In the genomic region with DNA sequence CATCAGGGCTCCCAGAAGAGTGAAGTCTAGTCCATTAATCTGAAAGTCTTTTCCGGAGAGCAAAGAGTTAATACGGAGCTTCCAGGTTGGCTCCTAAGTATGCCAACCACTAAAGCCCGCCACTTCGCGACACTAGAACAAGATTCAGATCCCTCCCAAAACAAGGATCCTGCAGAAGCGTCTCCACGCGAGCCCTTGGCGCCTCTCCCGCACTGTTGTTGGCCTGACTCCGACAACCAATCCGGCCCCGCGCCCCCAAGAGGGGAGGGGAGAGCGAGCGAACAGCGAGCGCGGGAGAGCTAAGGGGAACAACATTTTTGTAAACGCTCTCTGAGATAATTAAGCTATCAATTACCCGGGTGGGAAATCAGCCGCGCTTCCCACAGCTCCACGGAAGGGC, we compare ENCODE assay signal across 8 mouse cellular contexts. TPM values are rescaled to one million over a fixed set of nuclear protein-coding genes. Genes with fewer than 3 reads are reported as not detected.
A peak's percentile ranks its signal among the peaks of the same experiment; 100 is the strongest.
DNase-seq lines count a peak whose midpoint lies in the region; ATAC-seq and TF ChIP-seq lines count a peak whose summit lies in the region.

No protein-coding gene starts in this region.

- H3K4me3 ChIP-seq in lung, embryonic 14.5 days (ENCODE audit: low read depth, low read length) = peak overlapping the region; percentile 64
- H3K4me3 ChIP-seq in midbrain, embryonic 14.5 days (replicated peaks; ENCODE audit: low read depth, low read length) = peak overlapping the region; percentile 79

- DNase-seq in lung, embryonic 14.5 days = peak; percentile 78
- no peak for DNase-seq in lung, adult 18-20 months
- DNase-seq in embryo, embryonic 9.5 days (ENCODE audit: extremely low spot score) = peak; percentile 47
- peak; percentile 15 to 22 for DNase-seq in heart, postnatal 36 days
- DNase-seq in left cerebral cortex, postnatal 36 days (ENCODE audit: low spot score in 2 of 2) = peak; percentile 38 to 55
- peak; percentile 80 for DNase-seq in midbrain, embryonic 14.5 days
- no peak for DNase-seq in B cell, adult 2 months
- DNase-seq in yolk sac, embryonic 10.5 days (ENCODE audit: low spot score) = no peak

- H3K4me1 ChIP-seq in lung, embryonic 14.5 days (ENCODE audit: insufficient read depth) = no peaks in the 10 kb centered on the region
- peaks cover 13% of the 10 kb centered on the region; the same call in 1 of the 2 replicates for H3K4me1 ChIP-seq in midbrain, embryonic 14.5 days (ENCODE audit: control insufficient read depth, insufficient read depth, low read length)

- WGBS in lung, embryonic 14.5 days = under 1% methylated on average over 24 of the region's 24 CpGs
- under 1% methylated on average over 24 of the region's 24 CpGs for WGBS in midbrain, embryonic 14.5 days

- peak; percentile 23; the same call in 1 of the 2 replicates for ATAC-seq in lung, embryonic 14.5 days (ENCODE audit: insufficient read depth)
- 0 out of 2 replicates have a peak, but pooled peaks have one; percentile 14 for ATAC-seq in midbrain, embryonic 14.5 days (ENCODE audit: low FRiP score, low TSS enrichment)

- H3K36me3 ChIP-seq in lung, embryonic 14.5 days (ENCODE audit: insufficient read depth) = no peaks in the 10 kb centered on the region
- no peaks in the 10 kb centered on the region for H3K36me3 ChIP-seq in midbrain, embryonic 14.5 days (ENCODE audit: control insufficient read depth, insufficient read depth, low read length)

- TF ChIP-seq CTCF in lung, embryonic 14.5 days (IDR thresholded peaks at IDR 0.05; ENCODE audit: low read depth) = no peak

- H3K9me3 ChIP-seq in lung, embryonic 14.5 days (ENCODE audit: low read depth, low read length) = no peaks in the 10 kb centered on the region
- no peaks in the 10 kb centered on the region for H3K9me3 ChIP-seq in midbrain, embryonic 14.5 days (ENCODE audit: control insufficient read depth, low read length)

- no peak overlapping the region for H3K9ac ChIP-seq in lung, embryonic 14.5 days
- peak overlapping the region; percentile 92 for H3K9ac ChIP-seq in midbrain, embryonic 14.5 days (replicated peaks; ENCODE audit: low read length)

- no peak overlapping the region for H3K27ac ChIP-seq in lung, embryonic 14.5 days (ENCODE audit: low read depth)
- 0 out of 2 replicates have a peak overlapping the region, but pooled peaks have one; percentile 20 for H3K27ac ChIP-seq in midbrain, embryonic 14.5 days (replicated peaks; ENCODE audit: low read depth, low read length)

- intact Hi-C loops in heart, postnatal 36 days (cut with DNase I) = no loop called here
- intact Hi-C loops in left cerebral cortex, postnatal 36 days (cut with DNase I) = loop anchor here (5.0 to 10.0 kb wide), 3 partner anchors 180 to 750 kb away; no protein-coding TSS in a partner anchor

- peak overlapping the region; percentile 93 for H3K4me2 ChIP-seq in lung, embryonic 14.5 days
- peak overlapping the region; percentile 88 for H3K4me2 ChIP-seq in midbrain, embryonic 14.5 days (ENCODE audit: low read length)

- H3K27me3 ChIP-seq in lung, embryonic 14.5 days (ENCODE audit: insufficient read depth, low read length) = peaks cover 34% of the 10 kb centered on the region
- H3K27me3 ChIP-seq in midbrain, embryonic 14.5 days (ENCODE audit: control insufficient read depth, insufficient read depth, low read length) = no peaks in the 10 kb centered on the region; the same call in 1 of the 2 replicates

RNA-seq across cellular contexts. Expression of gene Astn2, which starts 1.8 kb away (rescaled TPM):
- 1.1 and 1.2 TPM in 2 replicates for polyA plus RNA-seq in lung, embryonic 14.5 days (2014; fragmentation: Nextera tagmentation; extraction: Ambion mirVana)
- under 1 TPM; 0.72 to 0.81 TPM for total RNA-seq in heart, postnatal 36 days (2021)
- 10 to 100 TPM; 39.3 to 44.0 TPM for total RNA-seq in left cerebral cortex, postnatal 36 days (2021)
- 4.4 and 4.8 TPM in 2 replicates for polyA plus RNA-seq in midbrain, embryonic 14.5 days (2014; fragmentation: Nextera tagmentation; extraction: Ambion mirVana)

Comparison
In these comparisons a context has a peak if more than half of its experiments do, and no peak if none do; other contexts are left out.
1. DNase-seq: peak in lung, embryonic 14.5 days (single experiment), embryo, embryonic 9.5 days (single experiment), heart, postnatal 36 days (2 of 2), left cerebral cortex, postnatal 36 days (2 of 2) and midbrain, embryonic 14.5 days (single experiment); none in lung, adult 18-20 months (0 of 2), B cell, adult 2 months (0 of 2) and yolk sac, embryonic 10.5 days (single experiment).
2. RNA of gene Astn2, which starts 1.8 kb away (total RNA-seq): 39.3 to 44.0 TPM in left cerebral cortex, postnatal 36 days; 0.72 to 0.81 TPM in heart, postnatal 36 days; every median in the first group is over 10 times any median in the second.